Mouse (Mus musculus) cerebellum, adult 2 months (tissue): ENCODE data around the gene Tmem120a.

ENCODE experiments used
- CTCF ChIP-seq: fragments of 200-500 bp; IDR thresholded peaks from 2 replicates; pipeline ENCODE4 v1.5.1; 2011; ENCODE audit warnings: low read depth, mild to moderate bottlenecking, control low read depth, low read length, moderate library complexity, borderline replicate concordance; ENCODE audit not compliant: insufficient read depth
- POLR2A ChIP-seq: fragments of 200-500 bp; IDR thresholded peaks from 2 replicates; pipeline ENCODE4 v1.6.1; 2011; ENCODE audit warnings: low read length, control low read depth, borderline replicate concordance; ENCODE audit not compliant: insufficient read depth

DNA sequence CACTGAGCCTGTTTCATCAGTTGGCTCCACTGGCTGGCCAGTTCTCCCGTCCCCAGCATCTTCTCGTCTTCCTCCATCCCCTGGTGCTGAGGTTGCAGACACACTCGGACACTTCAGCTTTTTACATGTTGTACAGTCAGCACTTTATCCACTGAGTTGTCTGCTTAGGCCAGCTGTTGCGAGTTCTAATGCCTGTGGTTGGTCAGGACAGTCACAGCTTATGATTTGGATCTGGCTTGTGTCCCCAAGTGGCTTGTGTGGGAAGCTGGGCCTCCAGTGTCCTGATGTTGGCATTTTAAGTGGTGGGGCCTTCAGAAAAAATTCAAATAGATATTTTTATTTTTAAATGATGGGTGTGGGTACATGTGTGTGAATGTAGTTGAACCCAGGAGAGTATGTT lies 38.9 kb downstream of the Tmem120a start:
- no peak for TF ChIP-seq CTCF
- TF ChIP-seq POLR2A = no peak
